Mouse (Mus musculus) inflammation-experienced regulatory T-cells, adult 6 months (primary cell): Measurements from ENCODE around the gene Crygd. TPM values are rescaled to one million over a fixed set of nuclear protein-coding genes. Genes with fewer than 3 reads are reported as not detected.

Experiments
- ATAC-seq: one replicate; pipeline ENCODE4 v1.8.0; 2017
- polyA plus RNA-seq, 3 experiments: library from polyadenylated mRNA; unstranded; fragments of 100-300 nt; shearing (Covaris generic); gene quantifications; one replicate each; pipeline ENCODE4 v1.2.1; 2017

Crygd gene
- polyA plus RNA-seq, 3 experiments from 2014 or later = not detected

DNA sequence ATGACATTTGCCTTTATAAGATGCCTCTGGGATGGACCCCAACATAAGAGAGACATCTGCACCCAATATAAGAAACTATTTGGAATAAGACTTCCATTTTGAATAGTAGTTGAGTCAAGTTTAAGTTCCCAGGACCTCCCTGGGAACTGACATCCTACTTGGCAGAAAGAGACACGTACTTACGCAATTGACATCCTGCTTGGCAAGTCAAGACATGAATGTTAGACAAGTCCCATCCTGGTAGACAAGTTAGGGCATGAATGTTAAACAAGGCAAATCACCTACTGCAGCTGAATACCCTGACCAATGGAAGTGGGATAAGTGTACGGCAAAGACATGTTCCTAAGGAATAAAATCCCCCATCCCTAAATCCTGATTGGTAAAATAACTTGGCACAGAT is 21.4 kb downstream of the Crygd start:
- ATAC-seq = no peak

DNA sequence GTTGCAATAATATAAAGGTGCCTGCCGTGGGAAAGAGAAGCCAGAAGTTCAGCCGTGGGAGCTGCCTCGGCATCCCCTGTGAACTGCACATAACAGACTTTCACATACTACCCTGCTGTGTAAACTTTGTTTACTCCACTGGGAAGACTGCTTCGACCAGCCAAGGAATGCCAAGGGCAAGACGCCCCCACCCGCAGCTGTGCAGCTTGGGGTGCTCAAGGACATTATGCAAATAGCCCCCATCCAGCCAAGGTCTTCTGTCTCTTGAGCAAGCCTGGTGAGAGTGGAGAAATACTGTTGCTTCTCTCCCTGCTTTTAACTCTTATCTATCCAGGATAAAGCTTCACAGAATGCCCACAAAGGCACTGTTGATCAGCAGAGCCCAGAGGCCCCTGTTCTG is 22.4 kb downstream of the Crygd start:
- ATAC-seq = no peak

GRCm38 (mm10) chr1:65039679-65040078 is 23.6 kb downstream of the Crygd start:
- no peak for ATAC-seq

DNA sequence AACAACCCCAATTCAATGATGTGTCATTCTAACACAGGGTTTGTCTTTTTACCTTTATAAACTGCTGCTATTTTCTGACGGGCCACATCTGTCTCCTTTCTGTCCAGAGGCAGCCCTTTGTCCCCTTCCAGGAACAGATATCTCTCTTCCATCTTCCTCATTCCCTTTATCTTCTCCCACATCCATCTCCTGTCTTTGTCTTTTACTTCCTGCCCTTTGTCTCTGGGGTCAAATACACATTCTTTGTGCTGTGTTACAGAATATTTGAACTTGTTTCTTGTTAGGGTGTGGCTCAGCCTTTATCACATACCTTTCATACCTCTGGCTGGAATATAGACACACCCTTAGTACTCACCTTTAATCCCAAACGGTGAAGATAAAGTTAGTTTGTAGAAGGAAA is 25.7 kb downstream of the Crygd start:
- ATAC-seq = no peak

DNA sequence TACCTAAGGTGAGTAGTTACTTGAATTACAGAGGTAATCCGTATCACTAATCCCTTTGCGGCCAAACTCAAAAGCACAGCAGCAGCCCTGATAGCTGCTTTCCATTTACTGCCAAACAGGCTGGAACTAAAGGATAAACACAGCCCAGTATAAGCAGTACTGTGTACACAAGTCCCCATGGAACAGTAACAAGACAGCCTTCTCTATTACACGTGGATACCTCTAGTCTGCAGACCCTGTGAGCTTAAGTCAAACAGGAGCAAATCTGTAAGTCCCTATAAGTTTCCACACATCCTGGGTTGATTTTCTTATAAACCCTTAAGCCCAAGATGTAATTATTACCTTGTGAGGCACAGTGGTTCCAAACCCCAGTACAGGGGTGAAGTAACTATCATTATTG is 27.7 kb downstream of the Crygd start:
- no peak for ATAC-seq

- no peak for ATAC-seq
These were observed 30.6 kb downstream of the Crygd start, which contains the start of gene Akr1cl for GRCm38 (mm10) chr1:65032641-65033040. Akr1cl (minus strand) TSS chr1:65032759.

- ATAC-seq = no peak
These were observed 35.0 kb downstream of the Crygd start for GRCm38 (mm10) chr1:65028206-65028605.

GRCm38 (mm10) chr1:65012726-65013125 is 50.5 kb downstream of the Crygd start:
- ATAC-seq = no peak

Other genes starting within 250 kb of the Crygd start
- gene Plekhm3, start 106.6 kb downstream of the Crygd start, polyA plus RNA-seq = 10 to 100 TPM in 2 of 3 experiments, 1 to 10 TPM in 1; 7.0 to 13.0 (median 11.0) TPM
- under 1 TPM in 1 of 3 experiments, not detected in 2; 0.71 TPM for gene Akr1cl, start 30.7 kb downstream of the Crygd start, polyA plus RNA-seq
- not detected for gene Cryge, start 12.3 kb downstream of the Crygd start, polyA plus RNA-seq
- gene Crygc, start 10.2 kb upstream of the Crygd start, polyA plus RNA-seq = not detected
- gene Crygb, start 18.8 kb upstream of the Crygd start, polyA plus RNA-seq = not detected
- not detected for gene Cryga, start 39.9 kb upstream of the Crygd start, polyA plus RNA-seq
- gene Gm28845, start 56.1 kb upstream of the Crygd start, polyA plus RNA-seq = not detected
- not detected for gene D630023F18Rik, start 59.8 kb upstream of the Crygd start, polyA plus RNA-seq
- gene Idh1, start 123.0 kb upstream of the Crygd start, polyA plus RNA-seq = 10 to 100 TPM in 1 of 3 experiments, 1 to 10 TPM in 2; 6.3 to 13.0 (median 9.4) TPM
- gene Pikfyve, start 123.2 kb upstream of the Crygd start, polyA plus RNA-seq = 10 to 100 TPM in 2 of 3 experiments, 1 to 10 TPM in 1; 9.5 to 14.6 (median 13.5) TPM
- gene Pth2r, start 218.6 kb upstream of the Crygd start, polyA plus RNA-seq = not detected